Mouse (Mus musculus) gastrocnemius, postnatal 10 days (tissue): ENCODE data around the gene Gatm. TPM values are rescaled to one million over a fixed set of nuclear protein-coding genes. Genes with fewer than 3 reads are reported as not detected.

Experiments used
- DNase-seq: peaks from one replicate; pipeline ENCODE4 v3.0.0; 2021; ENCODE audit warnings: mixed read lengths
- total RNA-seq, 2 experiments: library from RNA; stranded (reverse); gene quantifications; 2 replicates each; pipeline ENCODE4 v1.2.3; 2021

Gatm gene
- total RNA-seq, 2 experiments from 2014 or later = 181 to 186 TPM

DNA sequence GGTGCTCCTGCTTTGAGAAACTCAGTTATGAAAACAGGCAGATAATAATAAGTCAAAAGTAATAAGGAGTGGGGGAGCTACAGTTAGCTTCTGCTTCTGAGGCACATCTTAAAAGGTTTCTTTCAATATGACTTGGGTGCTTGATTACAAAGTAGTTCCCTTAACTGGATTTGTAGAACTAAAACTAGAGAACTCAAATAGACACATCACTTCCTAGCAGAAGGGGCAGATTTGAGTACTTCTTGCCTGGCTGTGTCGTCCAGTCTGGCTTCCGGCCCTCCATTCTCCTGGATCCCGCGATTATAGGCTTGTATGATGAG, 511 bp upstream of the Gatm start:
- no peak for DNase-seq

DNA sequence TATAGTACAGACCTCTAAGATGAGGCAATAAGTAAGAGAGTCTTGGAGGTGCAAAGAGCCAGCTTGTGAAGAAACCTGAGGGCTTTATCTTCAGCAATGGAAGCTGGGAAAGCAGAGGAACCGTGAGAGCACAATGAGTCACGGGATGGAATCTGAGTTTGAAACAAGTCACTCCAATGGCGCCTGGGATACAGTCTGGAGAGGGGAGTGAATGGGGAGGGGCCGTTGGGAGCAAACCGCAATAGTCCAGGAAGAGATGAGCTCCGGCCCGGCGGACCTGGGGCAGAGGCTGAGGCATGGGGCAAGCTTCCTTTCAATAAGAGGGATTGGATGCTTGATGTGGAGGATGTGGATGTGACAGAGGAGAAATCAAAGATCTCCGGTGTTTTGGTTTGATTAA, 2.3 kb downstream of the Gatm start:
- no peak for DNase-seq

DNA sequence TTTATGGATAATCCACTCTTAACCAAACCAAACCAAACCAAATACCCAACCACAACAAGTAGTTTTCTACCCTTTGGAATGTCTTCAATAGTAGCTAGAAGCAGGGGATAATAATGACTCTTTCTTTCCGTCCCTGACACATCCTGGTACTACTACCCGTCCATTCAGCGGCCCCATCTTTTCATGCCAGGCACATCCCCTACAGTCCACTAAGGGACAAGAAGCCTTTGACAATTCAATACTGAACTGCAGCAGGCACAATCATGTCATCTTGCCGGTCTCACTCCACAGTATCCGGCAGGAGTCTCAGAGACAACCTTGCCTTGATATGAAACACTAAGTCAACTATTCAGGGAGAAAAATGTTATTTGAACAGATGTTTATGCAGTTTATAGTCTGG, 5.3 kb downstream of the Gatm start:
- DNase-seq = no peak

DNA sequence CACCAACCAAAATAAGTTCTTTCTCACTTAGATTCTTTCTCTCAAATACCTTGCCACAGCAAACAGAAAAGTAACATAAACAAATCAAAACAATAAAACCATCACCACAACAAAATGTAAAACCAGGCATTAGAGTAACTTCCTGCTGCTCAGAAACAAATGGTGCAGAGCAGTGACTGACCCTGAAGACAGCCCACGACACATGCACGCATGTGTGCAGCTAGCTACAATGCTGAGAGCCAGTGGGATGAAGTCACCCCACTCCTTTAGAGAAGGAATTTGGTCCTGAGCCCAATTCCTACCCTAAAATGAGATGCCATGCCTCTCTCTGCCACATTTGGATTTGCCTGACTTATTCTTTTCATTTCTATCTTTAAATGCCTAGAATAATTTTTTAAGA, 9.7 kb downstream of the Gatm start:
- no peak for DNase-seq

DNA sequence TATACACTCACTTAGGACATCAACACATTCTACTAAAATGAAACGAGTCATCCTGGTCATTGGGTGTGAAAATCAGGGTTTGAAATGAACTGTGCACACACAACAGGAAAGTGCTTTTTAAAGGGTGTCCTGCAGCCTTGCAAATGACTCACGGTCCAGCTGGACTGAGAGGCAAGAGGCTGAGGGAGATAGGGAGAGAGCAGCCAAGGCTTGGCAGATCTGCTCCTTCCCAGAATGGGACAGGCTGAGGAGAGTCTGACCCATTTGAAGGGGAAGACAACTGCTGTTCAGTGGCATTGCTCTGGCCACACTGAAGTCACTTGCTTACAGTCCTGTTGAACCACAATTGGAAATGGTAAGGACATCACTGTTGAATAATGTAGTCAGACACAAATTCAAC, 11.4 kb downstream of the Gatm start:
- peak; percentile 13 for DNase-seq

DNA sequence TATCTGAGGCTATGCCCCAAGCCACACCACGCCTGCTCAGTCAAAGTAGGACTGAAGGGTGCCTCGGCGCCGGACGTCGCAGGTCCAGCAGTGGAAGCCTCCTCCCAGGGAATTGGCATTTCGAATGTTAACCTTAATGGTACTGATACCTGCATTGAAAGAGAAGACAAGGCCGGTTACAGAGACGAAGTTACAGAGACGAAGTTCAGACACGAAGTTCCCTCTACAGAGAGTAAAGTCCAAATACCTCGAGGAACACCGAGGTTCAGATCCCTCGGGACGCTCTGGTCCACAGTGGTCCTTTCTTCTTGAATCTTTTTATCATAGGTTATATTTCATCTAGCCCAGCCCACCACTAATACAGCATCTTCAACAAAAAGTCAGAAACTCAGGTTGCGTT, 15.6 kb downstream of the Gatm start:
- no peak for DNase-seq

DNA sequence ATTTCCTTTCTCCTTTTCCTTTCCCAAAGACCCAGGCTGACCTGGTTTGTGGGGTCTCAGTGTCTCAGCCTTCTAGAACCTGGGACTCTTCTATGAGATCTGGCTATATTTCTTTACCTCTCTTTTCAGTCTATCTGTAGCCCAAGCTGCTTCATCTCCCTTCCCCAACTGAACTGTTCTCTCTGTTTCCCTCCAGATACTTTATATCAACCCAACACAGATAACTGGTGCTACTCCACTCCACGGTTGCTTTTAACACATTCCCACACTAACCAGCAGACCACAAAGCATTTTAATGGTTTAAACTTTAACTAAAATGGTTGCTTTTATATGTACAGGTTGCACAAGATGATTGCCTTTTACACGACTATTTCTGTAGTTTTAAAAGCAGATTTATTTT, 19.9 kb downstream of the Gatm start:
- no peak for DNase-seq

DNA sequence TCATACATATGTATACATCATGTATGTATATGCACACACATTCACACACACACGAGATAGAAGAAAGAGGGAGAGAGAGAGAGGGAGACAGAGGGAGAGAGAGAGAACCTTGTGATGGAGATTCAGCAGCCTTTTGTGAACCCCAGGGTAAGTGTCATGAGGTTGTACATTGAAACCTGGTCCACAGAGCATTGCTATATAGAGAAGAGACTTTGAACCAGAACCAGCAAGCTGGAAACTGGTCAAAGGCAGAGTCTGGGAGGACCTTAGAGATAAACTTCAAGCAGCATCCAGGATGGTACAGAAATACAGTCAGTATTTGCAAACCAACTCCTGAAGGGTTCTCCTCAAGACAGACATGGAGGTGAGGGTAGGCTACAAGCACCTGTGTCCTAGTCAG, 20.8 kb downstream of the Gatm start:
- no peak for DNase-seq

DNA sequence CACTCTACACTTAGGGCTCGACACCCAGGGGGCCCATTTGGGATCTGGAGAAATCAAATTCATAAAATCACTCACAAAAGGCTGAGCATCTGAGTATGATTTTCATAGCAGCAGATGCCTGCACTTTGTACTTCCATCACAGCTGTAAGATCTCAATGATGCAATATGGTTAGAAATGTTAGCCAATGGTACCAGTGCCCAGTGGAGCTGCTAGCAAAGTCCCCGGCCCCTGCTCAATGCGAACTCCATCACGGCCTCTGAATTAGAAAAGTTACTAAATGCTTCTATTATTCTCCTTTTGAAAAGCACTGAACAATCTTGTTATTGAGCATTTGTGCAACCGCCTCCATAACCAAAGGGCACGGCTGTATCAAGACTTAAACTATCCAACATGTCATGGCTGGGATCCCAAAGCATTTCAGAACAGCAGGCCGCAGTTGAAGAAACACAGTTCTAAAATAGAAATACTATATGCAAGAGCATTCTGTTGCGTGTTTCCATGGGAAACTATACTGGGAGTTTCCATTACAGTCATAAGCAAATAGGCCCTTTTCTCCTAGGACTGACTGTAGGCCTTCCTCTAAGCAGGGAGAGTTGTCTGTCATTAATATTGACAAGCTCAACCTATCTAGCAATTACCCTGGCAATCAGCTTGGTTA, 23.1 kb downstream of the Gatm start:
- no peak for DNase-seq

DNA sequence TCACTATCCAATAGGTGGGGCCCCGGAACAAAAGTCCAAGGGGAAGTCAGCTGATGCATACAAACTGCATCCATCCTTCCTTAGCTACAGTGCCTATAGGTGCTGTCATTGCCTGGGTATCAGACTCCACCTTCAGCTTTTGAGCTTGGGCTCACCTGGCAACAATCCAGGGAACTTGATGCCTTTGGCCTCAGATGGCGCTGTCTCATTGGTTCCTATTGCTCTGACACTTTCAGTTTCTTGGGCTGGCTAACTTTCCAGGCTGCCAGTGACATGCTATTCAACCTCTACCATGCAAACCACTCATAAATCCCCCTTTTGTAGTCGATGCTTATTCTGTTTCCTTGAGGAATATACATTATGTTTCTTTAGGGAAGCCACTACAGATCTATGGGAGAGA, 24.8 kb downstream of the Gatm start:
- no peak for DNase-seq

DNA sequence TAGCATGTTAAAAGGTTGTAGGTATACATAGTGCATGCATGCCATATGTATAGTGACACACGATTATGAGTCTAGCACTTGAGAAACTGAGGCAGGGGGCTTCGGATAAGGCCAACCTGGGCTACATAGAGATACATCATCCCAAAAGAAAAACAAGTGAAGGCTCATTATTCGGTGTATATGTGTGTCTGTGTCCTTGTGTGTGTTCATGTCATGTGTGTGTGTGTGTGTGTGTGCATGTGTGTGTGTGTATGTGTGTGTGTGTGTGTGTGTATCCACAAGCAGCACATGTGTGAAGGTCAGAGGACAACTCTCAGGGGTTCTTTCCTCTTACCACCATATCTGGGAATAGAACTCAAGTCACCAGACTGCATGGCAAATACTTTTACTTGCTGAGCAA, 28.8 kb downstream of the Gatm start:
- DNase-seq = no peak

DNA sequence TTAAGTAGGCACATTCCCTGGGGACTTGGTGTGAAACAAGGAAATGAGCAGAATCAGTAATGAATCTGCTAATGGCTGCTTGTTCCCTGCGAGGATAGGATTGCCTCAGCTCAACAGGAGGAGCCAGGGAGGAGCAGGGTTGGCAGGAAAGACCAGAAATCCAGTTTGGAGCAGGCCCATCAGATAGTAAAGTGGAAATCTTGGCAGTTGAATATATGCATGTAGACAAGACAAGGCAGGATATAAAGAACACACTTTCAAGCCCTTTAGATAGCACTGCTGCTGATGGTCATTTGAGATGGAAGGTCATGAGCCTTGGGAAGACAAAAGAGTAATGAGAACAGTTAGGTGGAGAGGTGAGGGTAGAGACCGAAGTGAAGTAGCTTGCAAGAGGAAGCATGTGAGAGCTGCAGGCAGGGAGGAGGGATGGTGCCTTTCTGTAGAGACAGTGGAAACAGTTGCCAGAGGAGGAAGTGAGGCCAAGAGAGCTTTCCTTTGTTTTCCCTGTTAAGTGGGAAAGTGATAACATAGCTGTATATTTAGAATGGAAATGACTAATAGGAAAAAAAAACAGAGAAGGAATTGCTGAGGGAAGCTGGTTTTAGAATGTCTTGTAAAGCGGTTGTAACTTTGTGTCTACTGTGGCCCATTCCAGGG, 29.6 kb downstream of the Gatm start:
- DNase-seq = no peak

DNA sequence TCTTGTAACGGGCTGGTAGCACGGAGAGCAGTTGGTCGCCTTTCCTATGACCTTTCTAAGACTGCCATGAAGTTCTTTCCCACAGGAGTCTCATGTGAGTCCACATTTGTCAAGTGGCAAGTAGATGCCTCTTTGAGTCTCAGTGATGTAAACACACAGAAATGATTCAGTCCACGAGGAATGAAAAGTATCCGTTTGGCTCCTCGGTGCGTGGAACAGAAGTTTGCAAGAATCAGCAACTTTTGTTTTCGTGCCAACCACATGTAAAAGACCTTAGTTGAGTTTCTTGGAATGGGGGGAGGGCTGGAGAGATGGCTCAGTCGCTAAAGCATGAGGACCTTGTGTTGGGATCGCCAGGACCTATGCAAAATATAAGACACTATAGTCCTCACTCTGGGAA, 30.7 kb downstream of the Gatm start:
- DNase-seq = no peak

DNA sequence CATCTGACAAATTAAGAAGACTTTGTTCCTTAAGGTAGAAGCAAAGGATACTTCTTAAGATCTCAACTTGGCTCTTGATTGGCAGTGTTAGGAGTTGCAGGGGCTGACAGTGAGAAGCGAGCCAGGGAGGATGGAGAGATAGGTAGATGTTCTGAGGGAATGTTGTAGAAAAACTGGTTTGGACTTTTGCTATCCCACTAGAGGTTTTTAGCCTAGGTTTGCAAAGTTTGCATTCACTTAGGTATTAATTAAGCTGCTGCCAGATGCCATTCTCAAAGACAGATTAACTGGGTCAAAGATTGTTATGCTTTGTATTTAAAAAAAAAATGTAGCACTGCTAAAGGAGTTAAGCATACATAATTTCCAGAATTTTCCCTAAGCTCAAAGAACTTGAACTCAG, 33.8 kb downstream of the Gatm start:
- no peak for DNase-seq

DNA sequence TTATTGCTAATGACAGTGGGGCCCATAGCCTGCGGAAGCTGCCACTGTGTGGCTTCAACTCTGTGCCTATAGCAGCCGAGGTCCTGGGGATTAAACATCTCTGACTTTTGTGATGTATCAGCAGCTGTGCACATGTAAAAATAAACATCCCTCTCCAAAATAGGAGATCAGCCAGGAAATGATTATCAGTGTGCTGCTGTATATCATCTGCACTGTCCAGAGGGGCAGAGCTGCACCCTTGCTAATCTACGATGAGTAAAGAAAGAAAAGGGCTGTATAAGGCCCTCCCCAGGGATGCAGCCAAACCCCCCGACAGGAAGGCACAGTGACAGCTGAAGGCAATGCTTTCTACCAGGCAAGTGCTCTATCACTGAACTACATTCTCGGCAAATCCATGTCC, 34.8 kb downstream of the Gatm start:
- DNase-seq = no peak

DNA sequence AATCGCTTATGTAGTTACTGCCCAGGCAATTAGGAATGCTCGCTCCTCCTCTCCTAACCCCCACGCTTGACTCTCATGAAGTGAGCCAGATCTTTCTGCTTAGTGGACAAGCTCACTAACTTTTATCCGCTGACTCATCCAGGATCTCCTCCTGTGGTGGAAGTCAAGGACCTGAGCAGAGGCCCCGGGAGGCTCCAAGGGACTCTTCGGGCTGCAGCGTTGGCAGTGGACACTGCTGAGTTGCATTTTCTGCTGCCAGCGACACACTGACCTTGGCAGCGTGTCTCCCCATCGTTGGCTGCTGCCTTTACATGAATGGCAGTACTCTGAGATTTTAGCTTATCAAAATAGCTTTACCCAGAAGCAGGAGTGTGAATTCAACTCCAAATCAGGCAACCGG, 35.6 kb downstream of the Gatm start:
- peak; percentile 56 for DNase-seq

DNA sequence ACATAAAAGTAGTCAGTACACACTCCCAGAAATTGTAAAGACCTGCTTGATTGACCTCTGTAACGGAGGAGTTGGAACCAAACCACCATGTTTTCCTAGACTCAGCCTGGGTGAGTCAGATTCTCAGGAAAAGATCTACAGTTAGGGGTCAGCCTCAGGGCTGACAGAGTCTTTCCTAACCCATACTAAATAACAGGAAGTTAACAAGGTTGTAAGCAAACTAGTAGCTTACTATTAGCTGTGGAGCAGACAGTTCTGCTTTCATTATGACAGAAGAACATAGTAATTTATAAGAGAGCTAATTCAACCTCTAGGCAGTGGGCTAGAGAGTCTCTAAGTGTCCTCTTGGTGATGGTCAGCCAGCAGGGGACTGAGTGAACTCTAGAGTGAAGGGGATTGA, 38.7 kb downstream of the Gatm start:
- no peak for DNase-seq

DNA sequence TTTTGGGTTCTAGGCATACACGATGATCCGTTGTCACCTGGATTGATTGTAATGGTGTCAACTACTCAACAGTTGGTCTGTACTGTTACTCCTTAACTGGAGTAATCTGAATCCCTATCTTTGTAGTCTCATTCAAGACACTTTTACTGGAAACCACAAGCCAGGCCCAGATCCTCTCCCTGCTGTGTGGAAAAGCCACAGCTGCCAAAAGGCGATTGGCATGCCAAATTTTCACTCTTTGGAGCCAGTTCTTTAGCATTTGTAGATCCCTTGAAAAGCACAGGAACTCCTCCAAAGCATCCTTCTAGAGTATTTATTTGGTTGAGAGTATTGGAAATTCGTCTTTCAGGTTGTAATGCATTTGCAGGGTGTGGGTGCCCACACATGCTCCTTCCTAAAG, 39.8 kb downstream of the Gatm start:
- DNase-seq = no peak

DNA sequence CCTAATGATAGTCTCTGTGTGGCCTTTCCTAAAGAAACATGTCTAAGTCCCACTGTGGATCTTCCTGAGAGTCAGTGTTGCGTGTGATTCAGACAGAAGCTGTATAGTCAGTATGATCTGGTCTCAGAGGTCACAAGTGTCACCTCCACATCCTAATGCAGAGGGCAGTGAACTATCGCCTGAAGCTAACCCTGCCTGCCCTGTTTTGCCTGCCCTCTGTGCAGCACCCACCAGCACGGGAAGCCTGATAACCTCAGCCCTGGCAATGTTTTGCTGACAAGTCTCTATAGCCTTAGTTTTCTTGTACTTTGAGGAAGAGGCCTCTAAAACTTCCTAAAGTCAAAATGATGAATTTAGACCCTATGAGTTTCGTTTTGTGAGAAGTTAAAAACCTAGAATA, 40.7 kb downstream of the Gatm start:
- DNase-seq = no peak

DNA sequence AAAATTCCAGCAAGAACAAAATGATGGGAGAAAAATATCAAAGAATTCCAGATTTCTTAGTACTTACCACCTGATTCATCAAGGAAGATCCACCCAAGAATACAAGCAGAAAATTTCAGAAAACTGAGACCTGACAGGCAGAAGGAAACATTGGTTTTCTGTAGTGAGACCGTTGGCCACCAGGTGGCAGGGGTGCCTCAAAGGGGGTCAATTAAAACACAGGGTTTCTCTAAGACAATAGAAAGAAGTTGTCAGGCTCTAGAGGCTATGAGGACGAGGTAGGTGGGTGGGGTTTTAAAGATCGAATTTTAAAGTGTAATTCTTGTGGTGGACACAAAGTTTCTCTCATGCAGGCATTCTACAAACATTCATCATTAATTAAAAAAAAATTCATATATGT, 41.7 kb downstream of the Gatm start:
- peak; percentile 73 for DNase-seq

DNA sequence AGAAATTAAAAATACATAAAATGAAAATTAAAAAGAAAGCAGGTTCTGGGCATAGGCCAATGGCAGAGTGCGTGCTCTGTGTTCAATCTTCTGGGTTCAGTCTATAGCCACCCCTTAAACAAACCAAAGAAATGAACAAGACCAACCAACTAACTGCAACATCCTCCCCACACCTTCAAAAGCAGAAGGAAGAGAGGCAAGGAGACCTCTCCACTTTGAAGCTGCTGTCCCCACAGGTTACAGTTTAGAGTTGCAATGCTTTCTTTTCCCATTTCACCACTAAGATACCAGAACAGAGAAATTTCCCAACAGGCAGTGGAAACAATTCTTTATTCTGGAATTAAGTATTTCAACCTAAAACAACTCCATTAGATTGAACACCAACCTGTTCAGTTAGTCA, 48.9 kb downstream of the Gatm start:
- no peak for DNase-seq

DNA sequence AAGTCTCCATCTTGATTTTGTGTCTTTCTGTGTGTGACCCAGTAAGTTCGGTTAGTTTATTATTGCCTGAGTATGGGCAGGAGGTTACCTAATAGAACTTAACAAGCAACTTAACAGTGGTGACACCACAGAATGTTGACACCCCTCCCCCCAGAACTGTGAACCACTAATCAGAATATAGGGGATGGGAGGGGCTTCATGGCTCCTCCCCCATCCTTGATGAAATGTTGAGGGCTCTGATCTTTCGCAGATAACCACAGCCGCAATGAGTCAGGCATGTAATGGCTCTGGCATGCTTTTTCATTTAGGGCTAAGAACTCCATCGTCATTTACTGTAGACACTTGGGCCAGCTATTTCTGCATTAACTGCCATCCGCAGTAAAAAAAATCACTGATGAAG, 49.9 kb downstream of the Gatm start:
- DNase-seq = no peak

DNA sequence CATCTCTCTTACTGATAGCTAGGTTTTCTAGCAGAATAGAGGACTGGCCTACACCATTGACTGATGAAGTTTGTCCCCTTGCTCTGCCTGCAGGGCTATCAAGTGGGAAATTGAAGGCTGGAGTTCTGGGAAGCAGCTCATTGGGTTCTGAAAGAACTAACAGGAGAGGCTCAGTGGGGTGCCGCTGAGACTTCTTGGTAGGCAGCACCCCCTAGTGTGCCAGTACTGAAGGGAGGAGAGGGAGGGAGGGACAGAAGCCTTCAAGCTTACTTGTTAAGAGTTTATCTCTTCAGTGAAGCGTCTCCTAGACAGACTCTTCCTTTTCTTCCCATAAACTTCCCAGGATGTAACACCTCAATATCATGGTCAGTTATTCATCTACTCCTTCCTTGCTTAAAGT, 52.8 kb downstream of the Gatm start:
- peak; percentile 15 for DNase-seq
